Mouse (Mus musculus) CD4-positive naive resting alpha-beta T cell, adult 76 days (primary cell): ENCODE results near the gene Prl7c1. TPM values are rescaled to one million over a fixed set of nuclear protein-coding genes. Genes with fewer than 3 reads are reported as not detected.

ENCODE experiments used
- total RNA-seq: library from RNA; stranded (reverse); gene quantifications from one replicate; pipeline ENCODE4 v1.2.4, GENCODE M21; 2023

Prl7c1 gene
- not detected for total RNA-seq

DNA sequence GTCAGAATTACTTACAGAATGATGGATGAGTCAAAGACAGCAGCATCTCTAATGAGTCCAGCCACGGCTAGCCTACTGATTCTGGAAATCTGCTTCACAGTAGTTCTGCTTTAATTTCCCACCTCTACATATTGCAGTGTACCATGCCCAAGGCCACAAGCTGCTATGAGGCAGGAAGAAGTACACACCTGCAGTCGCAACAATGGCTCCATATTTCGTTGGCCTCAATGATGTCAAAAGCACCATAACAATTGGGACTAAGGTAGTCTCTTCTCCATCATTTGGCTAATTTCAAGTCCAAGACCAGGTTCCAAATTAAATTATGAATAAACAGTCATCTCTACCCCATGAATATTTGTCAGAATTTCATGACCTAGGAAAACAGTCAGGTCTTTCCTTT, at the start of gene Prl7c1:
TSS of gene Prl7c1 (minus strand) at position 101 of the 400 bp plus-strand sequence.

DNA sequence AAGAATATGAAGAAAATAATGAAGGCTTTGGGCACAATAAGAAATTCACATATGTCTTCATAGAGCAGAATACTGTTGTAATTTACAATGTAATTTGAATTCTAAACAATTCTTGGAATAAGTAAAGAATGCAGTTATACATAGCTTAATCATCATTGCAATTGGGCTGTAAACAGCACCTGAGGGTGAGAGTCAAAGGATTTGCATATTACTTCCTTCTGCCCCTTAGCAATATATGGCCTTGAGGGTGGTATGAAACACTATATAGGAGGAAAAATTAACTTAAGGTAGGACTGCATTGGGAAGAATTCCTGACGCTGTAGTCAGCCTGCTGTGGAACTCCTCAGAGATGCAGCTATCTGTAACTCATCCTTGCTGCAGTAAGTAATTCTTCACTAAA, 20.8 kb upstream of the Prl7c1 start, which contains the start of gene Prl2a1:
TSS of gene Prl2a1 (plus strand) at position 301 of the 400 bp plus-strand sequence.

Other genes starting within 250 kb of the Prl7c1 start
- gene Prl8a9, start 216.2 kb downstream of the Prl7c1 start, total RNA-seq, result not detected
- not detected for gene Prl8a1, start 198.6 kb downstream of the Prl7c1 start, total RNA-seq
- gene Prl7b1, start 170.2 kb downstream of the Prl7c1 start, total RNA-seq, result not detected
- gene Prl7a1, start 138.3 kb downstream of the Prl7c1 start, total RNA-seq, result not detected
- gene Prl7a2, start 112.8 kb downstream of the Prl7c1 start, total RNA-seq, result not detected
- gene Prl7d1, start 64.1 kb downstream of the Prl7c1 start, total RNA-seq, result not detected
- not detected for gene Prl2a1, start 20.9 kb upstream of the Prl7c1 start, total RNA-seq
- not detected for gene Prl2c1, start 68.5 kb upstream of the Prl7c1 start, total RNA-seq
- not detected for gene Prl4a1, start 235.4 kb upstream of the Prl7c1 start, total RNA-seq